Mouse (Mus musculus) R1 (cell line): ENCODE data around the gene Nfkbib.

Source experiments
- DNase-seq: peaks from one replicate; pipeline ENCODE4 v3.0.0-alpha.2; 2018; ENCODE audit warnings: low read depth, low spot score

The Nfkbib gene

GRCm38 (mm10) chr7:28801451-28801850 lies 34.1 kb upstream of the Nfkbib start:
- DNase-seq, result peak; percentile 62

GRCm38 (mm10) chr7:28799994-28800393 lies 32.7 kb upstream of the Nfkbib start:
- no peak for DNase-seq

DNA sequence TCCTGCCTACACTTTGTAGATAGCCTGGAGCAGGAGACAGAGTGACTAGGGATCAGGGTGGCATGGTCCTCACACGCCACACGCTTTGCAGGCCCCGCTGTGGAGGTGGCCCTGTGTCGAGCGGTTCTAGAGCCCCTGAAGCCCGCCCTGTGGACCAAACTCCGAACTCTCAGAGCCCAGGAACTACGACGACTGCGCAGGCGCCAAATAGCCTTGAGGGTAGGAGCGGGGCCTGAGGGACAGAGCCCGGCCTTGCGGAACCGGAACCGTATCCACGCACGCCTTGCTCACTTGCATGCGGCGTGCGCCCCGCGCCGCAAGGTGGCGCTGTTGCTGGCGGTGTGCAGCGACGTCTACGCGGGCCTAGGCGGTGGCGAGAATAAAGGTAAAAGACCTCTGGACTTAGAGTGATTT lies 29.3 kb upstream of the Nfkbib start:
- peak; percentile 91 for DNase-seq

DNA sequence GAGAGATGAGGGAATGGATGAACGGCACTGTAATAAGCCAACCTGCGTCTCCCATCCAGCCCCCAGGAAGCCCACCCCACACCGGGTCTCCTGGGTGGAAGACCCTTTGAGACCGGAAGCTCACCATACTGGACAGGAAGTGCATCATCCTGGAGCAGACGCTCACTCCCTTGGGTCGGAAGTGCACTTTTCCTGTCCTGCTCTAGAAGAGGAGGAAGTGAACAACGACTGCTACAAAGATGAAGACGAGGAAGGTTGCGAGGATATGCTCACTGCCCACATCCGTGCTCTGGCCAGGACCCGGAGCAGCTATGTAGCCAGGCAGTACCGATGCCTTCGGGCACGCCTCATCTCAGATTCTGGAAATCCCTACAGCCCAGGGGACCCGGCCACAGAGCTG lies 28.5 kb upstream of the Nfkbib start:
- peak; percentile 82 for DNase-seq

- no peak for DNase-seq
Measured at GRCm38 (mm10) chr7:28794496-28794895, 27.2 kb upstream of the Nfkbib start.

- peak; percentile 74 for DNase-seq
Measured at GRCm38 (mm10) chr7:28793834-28794233, 26.5 kb upstream of the Nfkbib start.

- DNase-seq, result peak; percentile 66
Measured at GRCm38 (mm10) chr7:28792391-28793185, 25.3 kb upstream of the Nfkbib start.

DNA sequence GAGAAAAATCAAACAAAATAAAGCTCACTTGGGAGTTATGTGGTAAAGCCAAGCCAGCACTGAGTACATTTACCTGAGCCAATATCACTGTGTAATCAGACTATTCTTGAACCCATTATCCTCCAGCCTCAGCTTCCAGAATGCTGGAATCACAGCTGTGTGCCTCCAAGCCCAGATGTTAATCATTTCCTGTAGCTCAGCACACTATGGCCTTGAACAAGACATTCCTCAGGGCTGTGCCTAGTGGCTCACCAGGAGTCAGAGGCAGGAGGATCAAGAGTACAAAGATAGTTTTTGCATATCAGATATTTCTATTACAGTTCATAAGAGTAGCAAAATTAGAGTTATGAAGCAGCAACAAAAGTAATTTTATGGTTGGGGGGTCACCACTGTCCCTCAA lies 24.4 kb upstream of the Nfkbib start:
- DNase-seq, result peak; percentile 84

DNA sequence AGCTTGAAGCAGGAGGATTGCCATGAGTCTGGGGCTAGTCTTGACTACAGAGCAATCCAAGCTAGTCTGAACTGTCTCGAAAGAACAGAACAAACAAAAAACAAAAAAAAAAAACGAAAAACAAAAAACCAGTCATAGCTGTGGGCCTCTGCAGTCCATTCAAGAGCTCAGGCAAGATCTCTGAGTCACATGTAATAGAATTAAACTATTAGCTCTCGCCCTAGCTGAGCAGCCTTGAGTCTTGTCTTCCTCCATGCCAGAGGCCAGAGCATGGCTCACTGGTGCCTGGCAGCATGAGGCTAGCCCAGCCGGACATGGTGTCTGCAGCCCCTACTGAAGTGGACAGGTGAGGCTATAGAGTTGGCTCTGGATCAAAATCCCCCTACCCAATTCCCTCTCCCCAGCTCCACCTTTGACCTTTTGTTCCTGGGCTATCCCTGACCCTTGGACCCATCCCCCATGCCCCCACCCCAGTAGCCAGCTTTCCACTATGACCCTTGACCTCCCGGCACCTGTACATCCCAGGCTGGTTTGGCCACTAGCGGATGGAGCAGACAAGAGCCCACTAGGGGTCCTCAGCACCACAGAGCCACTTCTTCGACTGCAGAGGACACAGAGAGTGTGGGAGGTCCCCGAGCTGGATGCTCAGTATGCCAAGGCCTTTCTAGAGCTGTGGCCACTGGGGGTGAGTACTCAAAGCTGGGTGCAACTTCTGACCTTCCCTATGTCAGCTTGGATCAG lies 22.9 kb upstream of the Nfkbib start:
- DNase-seq, result peak; percentile 57

- DNase-seq, result no peak
Measured at GRCm38 (mm10) chr7:28789235-28789634, 21.9 kb upstream of the Nfkbib start.

DNA sequence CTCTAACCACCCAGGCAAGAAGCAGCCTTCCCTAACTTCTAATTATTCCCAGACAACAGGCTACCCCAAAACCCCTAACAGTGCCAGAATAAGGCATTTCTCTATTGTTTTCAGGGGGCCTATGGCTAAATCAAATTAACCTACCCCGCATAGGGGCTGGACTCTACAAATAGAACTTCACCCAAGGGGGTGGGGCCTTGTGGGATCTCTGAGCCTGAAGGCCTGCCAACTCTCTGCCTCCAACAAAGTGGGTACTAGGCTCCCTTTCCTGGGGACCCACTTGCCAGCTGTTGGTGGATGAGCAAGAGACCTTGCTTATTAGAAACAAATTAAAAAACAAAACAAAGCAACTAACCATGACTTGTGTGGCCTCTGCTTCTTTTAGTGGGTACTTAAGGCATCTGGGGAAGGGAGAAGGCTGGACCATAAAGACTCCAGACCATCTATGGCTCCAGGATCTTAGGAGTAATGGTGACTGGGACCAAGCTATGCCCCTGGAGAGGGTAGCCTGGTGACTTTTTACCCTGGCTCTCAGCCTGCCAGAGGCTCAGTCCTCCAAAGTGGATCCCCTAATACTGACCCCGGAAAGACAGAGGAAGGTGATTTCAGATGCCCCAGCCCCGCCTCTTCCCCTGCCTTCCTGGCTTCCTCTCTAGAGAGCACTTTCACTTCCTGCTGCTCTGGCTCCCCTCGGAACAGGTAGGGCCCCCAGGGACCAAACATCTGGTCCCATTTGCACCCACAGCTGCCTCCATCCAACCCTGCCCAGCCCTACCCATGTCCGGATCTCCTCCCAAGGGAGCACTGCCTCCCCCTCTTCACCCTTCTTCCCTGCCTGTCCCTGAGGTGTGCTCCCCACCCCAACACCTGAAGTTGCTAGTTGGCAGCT lies 21.2 kb upstream of the Nfkbib start, which contains the start of gene Rinl:
Gene Rinl, plus strand, starts transcription at position 663 of the 889 bp plus-strand sequence.
- no peak for DNase-seq

- no peak for DNase-seq
Measured at GRCm38 (mm10) chr7:28787884-28788283, 20.6 kb upstream of the Nfkbib start.

DNA sequence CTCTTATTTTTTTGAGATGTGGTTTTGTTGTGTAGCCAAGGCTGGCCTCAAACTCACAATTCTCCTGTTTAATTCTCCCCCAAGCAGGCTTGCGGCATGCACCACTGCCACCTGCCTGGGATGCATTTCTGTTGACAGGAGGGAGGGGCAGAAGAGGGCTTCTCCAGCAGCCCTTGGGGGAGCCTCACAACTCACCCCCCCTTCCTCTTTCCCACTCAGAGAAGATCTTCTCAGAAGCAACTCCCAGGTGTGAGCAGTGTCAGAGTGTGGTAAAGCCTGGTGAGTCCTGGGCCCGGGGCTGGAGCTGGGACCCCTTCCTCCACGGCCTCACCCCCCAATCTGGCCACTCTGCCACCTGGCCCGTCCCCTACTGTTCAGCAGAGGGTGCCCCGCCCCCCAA lies 17.8 kb upstream of the Nfkbib start:
- DNase-seq, result no peak

GRCm38 (mm10) chr7:28781261-28781663 lies 13.9 kb upstream of the Nfkbib start:
- DNase-seq, result no peak

GRCm38 (mm10) chr7:28780857-28781256 lies 13.5 kb upstream of the Nfkbib start:
- no peak for DNase-seq

DNA sequence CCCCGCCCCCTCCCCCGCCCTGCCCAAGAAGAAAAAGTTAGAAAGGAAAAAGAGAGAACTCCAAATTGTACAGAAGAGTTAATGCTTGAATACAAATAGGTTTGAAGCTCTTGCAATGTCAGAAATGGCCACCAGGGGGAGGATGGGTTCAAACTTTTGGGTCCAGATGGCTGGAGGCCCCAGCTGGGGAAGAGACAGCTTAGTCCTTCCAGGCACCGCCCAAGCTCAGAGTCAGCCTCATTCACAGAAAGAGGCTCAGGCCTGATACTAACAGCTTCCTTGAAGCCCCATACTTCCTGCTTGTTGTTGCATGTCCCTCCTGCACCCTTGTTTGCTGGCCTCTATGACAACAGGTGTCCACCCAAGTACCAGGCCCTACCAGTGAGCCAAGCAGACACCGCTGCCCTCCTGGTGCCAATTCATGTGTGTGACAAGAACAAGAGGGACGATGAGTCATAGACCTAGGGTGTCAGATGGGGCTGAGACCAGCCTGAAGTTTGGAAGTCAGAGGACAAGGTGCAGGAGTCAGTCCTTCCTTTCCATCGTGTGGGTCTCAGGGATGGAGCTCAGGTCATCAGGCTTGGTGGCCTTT lies 12.9 kb upstream of the Nfkbib start:
- peak; percentile 92 for DNase-seq

- DNase-seq, result no peak
Measured at GRCm38 (mm10) chr7:28778825-28779224, 11.5 kb upstream of the Nfkbib start.

- no peak for DNase-seq
Measured at GRCm38 (mm10) chr7:28775129-28775528, 7.8 kb upstream of the Nfkbib start.

GRCm38 (mm10) chr7:28774164-28774563 lies 6.9 kb upstream of the Nfkbib start:
- no peak for DNase-seq

DNA sequence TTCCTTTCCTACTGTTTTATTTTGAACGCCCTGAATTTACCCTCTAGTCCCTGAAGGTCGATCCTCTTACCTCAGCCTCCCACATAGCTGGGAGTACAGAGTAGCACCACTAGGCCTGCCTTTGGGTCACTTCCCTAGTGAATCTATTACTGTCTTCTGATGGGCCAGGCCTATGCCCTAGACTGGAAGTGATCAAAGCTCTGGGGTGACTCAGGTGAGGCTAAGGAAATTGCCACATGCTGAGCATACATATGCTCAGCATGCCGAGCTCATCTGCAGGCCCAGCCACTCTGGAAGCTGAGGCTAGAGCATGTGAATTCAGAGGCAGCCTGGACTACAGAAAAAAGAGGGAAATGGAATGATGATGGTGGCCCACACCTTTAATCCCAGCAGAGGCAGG lies 5.9 kb upstream of the Nfkbib start:
- DNase-seq, result no peak

DNA sequence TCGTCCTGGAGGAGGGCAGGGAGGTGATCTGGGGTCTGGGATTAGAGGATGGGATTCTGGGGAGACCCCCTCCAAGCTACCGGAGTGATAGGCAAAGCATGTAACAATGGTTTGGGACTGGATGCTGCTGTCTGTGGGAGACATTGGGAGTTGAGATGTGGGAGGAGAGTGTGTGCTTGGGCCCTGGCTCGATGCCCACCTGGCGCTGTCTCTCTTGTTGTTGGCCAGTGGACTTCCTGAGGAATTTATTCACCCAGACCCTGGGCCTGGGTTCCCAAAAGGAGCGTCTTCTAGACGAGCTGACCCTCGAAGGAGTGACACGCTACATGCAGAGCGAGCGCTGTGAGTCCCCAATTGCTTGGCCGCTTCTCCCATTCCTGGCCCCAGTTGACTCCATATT lies 4.6 kb upstream of the Nfkbib start:
- DNase-seq, result no peak

DNA sequence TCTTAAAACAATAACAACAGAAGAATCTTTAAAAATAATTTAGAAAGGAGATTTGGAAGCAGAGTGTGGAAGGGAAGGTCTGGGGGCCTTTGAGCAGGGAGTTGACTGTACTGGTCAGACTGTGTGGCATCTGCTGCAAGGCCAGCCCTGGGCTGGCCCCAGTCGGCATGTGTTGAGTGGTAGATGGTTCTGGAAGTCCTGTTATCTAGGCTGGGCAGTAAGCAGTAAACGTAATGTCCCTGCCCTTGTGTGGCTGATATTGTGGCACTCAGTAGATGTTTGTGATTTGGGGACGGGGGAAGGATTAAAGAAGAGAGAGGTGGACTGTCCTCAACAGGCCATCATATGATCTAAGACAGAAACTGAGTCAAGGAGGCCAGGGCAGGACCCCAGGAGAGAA lies 3.0 kb upstream of the Nfkbib start:
- no peak for DNase-seq
